ENCODE assay signal across 9 mouse cellular contexts in genomic region chr5:150049946-150050345, GRCm38 (mm10). TPM values are rescaled to one million over a fixed set of nuclear protein-coding genes. Genes with fewer than 3 reads are reported as not detected.
DNase-seq lines count a peak whose midpoint lies in the region; ATAC-seq and TF ChIP-seq lines count a peak whose summit lies in the region.
"Had no signal": no experiment of that assay in that cellular context is flagged by ENCODE, and none has a peak within 500 bp of the region (broad histone marks: within the 10 kb centered on the region; RNA-seq: fewer than 3 reads in every experiment).

No protein-coding gene starts in this region.

- H3K9me3 ChIP-seq in heart, embryonic 12.5 days (replicated peaks), result no peaks in the 10 kb centered on the region
- no peaks in the 10 kb centered on the region for H3K9me3 ChIP-seq in forebrain, embryonic 14.5 days (replicated peaks; ENCODE audit: control insufficient read depth, low read length)
- H3K9me3 ChIP-seq: neural tube, embryonic 13.5 days had no signal

- H3K36me3 ChIP-seq in heart, embryonic 12.5 days, result no peaks in the 10 kb centered on the region
- no peaks in the 10 kb centered on the region for H3K36me3 ChIP-seq in forebrain, embryonic 14.5 days (ENCODE audit: control insufficient read depth, insufficient read depth, low read length)
- H3K36me3 ChIP-seq: neural tube, embryonic 13.5 days had no signal

- no peak overlapping the region for H3K4me2 ChIP-seq in heart, embryonic 12.5 days
- H3K4me2 ChIP-seq in forebrain, embryonic 14.5 days (ENCODE audit: low read length), result no peak overlapping the region
- H3K4me2 ChIP-seq: neural tube, embryonic 13.5 days had no signal

- intact Hi-C loops in heart, postnatal 10 days (cut with DNase I), result no loop called here
- intact Hi-C loops in left cerebral cortex, postnatal 4 days (cut with DNase I), result no loop called here

- no peak for ATAC-seq in heart, embryonic 12.5 days (ENCODE audit: insufficient number of reproducible peaks, low FRiP score)
- ATAC-seq in forebrain, embryonic 14.5 days, result no peak

- no peaks in the 10 kb centered on the region for H3K27me3 ChIP-seq in heart, embryonic 12.5 days (replicated peaks)
- no peaks in the 10 kb centered on the region for H3K27me3 ChIP-seq in forebrain, embryonic 14.5 days (replicated peaks; ENCODE audit: control insufficient read depth, insufficient read depth, low read length)
- H3K27me3 ChIP-seq: neural tube, embryonic 13.5 days had no signal

- no peak overlapping the region for H3K27ac ChIP-seq in heart, embryonic 12.5 days (ENCODE audit: poor library complexity, severe bottlenecking)
- H3K27ac ChIP-seq in forebrain, embryonic 14.5 days (ENCODE audit: low read depth, low read length), result no peak overlapping the region
- H3K27ac ChIP-seq: neural tube, embryonic 13.5 days had no signal

- peak; percentile 47; the same call in 1 of the 2 replicates for TF ChIP-seq CTCF in brain, embryonic 14.5 days (IDR thresholded peaks at IDR 0.05; ENCODE audit: borderline replicate concordance, extremely low read depth, insufficient read depth, insufficient read length)

- TF ChIP-seq POLR2A in brain, embryonic 14.5 days (IDR thresholded peaks at IDR 0.05; ENCODE audit: borderline replicate concordance, extremely low read depth, insufficient read depth, insufficient read length, poor library complexity, severe bottlenecking), result no peak

- H3K4me1 ChIP-seq in heart, embryonic 12.5 days (replicated peaks), result no peaks in the 10 kb centered on the region
- H3K4me1 ChIP-seq in forebrain, embryonic 14.5 days (ENCODE audit: control insufficient read depth, insufficient read depth, low read length), result no peaks in the 10 kb centered on the region
- H3K4me1 ChIP-seq: neural tube, embryonic 13.5 days had no signal

- no peak overlapping the region for H3K4me3 ChIP-seq in heart, embryonic 12.5 days
- no peak overlapping the region for H3K4me3 ChIP-seq in forebrain, embryonic 14.5 days (ENCODE audit: low read depth, low read length)
- H3K4me3 ChIP-seq: neural tube, embryonic 13.5 days had no signal

- peak; percentile 31 to 41 for DNase-seq in heart, postnatal 10 days
- peak; percentile 27 for DNase-seq in ovary, postnatal 36 days (ENCODE audit: low spot score)
- DNase-seq in ovary, postnatal 10 days (ENCODE audit: low spot score), result no peak
- peak; percentile 13 for DNase-seq in brain, embryonic 14.5 days (ENCODE audit: low read depth)
- DNase-seq in left cerebral cortex, postnatal 4 days, result peak; percentile 34
- no peak for DNase-seq in forebrain, embryonic 14.5 days (ENCODE audit: low spot score)
- no peak for DNase-seq in lung, postnatal 36 days

- WGBS in heart, embryonic 12.5 days, result 48% methylated on average over 7 of the region's 7 CpGs
- 66% methylated on average over 7 of the region's 7 CpGs for whole genome bisulfite sequencing in forebrain, embryonic 14.5 days

- no peak overlapping the region for H3K9ac ChIP-seq in heart, embryonic 12.5 days
- H3K9ac ChIP-seq in forebrain, embryonic 14.5 days (ENCODE audit: low read length), result no peak overlapping the region
- H3K9ac ChIP-seq: neural tube, embryonic 13.5 days had no signal

RNA-seq across cellular contexts. Expression of gene Rxfp2, which starts 31.5 kb away (rescaled TPM):
- not detected for total RNA-seq in heart, postnatal 10 days (2021)
- 0.23 and 0.45 TPM in 2 replicates for polyA plus RNA-seq in heart, embryonic 12.5 days (2016; fragmentation: Nextera tagmentation; extraction: Ambion mirVana)
- 0.78 and 1.1 TPM in 2 replicates for polyA plus RNA-seq in brain, embryonic 14.5 days (2012; rRNA removed)
- 1 to 10 TPM; 1.4 to 1.5 TPM for total RNA-seq in left cerebral cortex, postnatal 4 days (2021)
- 0.25 and 0.30 TPM in 2 replicates for polyA plus RNA-seq in forebrain, embryonic 14.5 days (2014; fragmentation: Nextera tagmentation; extraction: Ambion mirVana)

Comparison
In these comparisons a context has a peak if more than half of its experiments do, and no peak if none do; other contexts are left out.
1. DNase-seq: peak in heart, postnatal 10 days (2 of 2), ovary, postnatal 36 days (single experiment), brain, embryonic 14.5 days (single experiment) and left cerebral cortex, postnatal 4 days (single experiment); none in ovary, postnatal 10 days (single experiment), forebrain, embryonic 14.5 days (single experiment) and lung, postnatal 36 days (single experiment).